Mouse (Mus musculus): ENCODE measurements at regions not wholly inside any gene's neighbourhood (a gene's known extent, or its start where the extent isn't known, plus 50 kb on each side); places are given as distances from the start of the nearest gene placed in this dataset.

DNA sequence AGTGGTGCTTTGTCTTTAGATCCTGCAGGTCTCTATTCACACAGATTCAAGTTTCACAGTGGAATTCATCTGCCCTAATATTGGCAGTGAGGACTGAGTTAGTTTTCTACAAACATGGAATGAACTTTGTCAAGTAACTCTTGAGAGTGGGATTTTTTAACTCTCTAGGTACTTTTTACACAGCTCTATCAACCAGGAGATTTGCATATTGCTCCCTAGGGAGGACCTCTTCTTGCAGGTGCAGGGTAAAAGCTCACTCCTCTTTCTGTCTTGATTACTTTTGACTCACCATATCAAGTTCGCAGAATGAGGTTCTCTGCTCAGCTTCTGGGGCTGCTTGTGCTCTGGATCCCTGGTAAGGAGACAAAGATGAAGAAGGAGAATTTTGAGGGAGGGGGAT, 766.5 kb upstream of the Tacstd2 start:
- no peak for TF ChIP-seq CTCF (IDR thresholded peaks at IDR 0.05 in 2 of 3, conservative IDR thresholded peaks at IDR 0.05 in 1 of 3; ENCODE audit: control insufficient read depth in 1 of 3, insufficient read depth in 1 of 3, low read depth in 2 of 3, low read length in 3 of 3, poor library complexity in 1 of 3, severe bottlenecking in 1 of 3)
- TF ChIP-seq POLR2A (IDR thresholded peaks at IDR 0.05; ENCODE audit: control insufficient read depth in 1 of 2, insufficient read depth in 1 of 2, low read depth in 1 of 2, low read length in 2 of 2, poor library complexity in 1 of 2): no peak
